Mouse (Mus musculus): Measurements from ENCODE around the gene Azi2. TPM values are rescaled to one million over a fixed set of nuclear protein-coding genes. Genes with fewer than 3 reads are reported as not detected.
A peak's percentile ranks its signal among the peaks of the same experiment; 100 is the strongest.

The Azi2 gene
- polyA plus RNA-seq, 1 experiment from 2014 or later, result 80.6 TPM

GRCm38 (mm10) chr9:118041646-118042045, 1.3 kb downstream of the Azi2 start:
- H3K9ac ChIP-seq (replicated peaks), result peak overlapping the region; percentile 83
- H3K27ac ChIP-seq (replicated peaks), result no peak overlapping the region
- no peaks in the 10 kb centered on the region for H3K27me3 ChIP-seq
- no peaks in the 10 kb centered on the region for H3K9me3 ChIP-seq
- ATAC-seq (ENCODE audit: low FRiP score, low read depth), result no peak
- H3K4me2 ChIP-seq (replicated peaks), result peak overlapping the region; percentile 71
- peaks cover 15% of the 10 kb centered on the region for H3K4me1 ChIP-seq
- H3K36me3 ChIP-seq, result no peaks in the 10 kb centered on the region
- H3K4me3 ChIP-seq, result peak overlapping the region; percentile 82
- 26% methylated on average over 5 of the region's 5 CpGs for WGBS

GRCm38 (mm10) chr9:118042738-118043137, 2.4 kb downstream of the Azi2 start:
- H3K9me3 ChIP-seq, result no peaks in the 10 kb centered on the region
- H3K4me2 ChIP-seq (replicated peaks), result no peak overlapping the region
- no peak for ATAC-seq (ENCODE audit: low FRiP score, low read depth)
- no peak overlapping the region for H3K4me3 ChIP-seq
- no peak overlapping the region for H3K9ac ChIP-seq (replicated peaks)
- H3K36me3 ChIP-seq, result no peaks in the 10 kb centered on the region
- 91% methylated on average over 4 of the region's 4 CpGs for WGBS
- no peaks in the 10 kb centered on the region for H3K27me3 ChIP-seq
- no peak overlapping the region for H3K27ac ChIP-seq (replicated peaks)
- H3K4me1 ChIP-seq, result peaks cover 15% of the 10 kb centered on the region

GRCm38 (mm10) chr9:118043581-118043980, 3.3 kb downstream of the Azi2 start:
- no peak for ATAC-seq (ENCODE audit: low FRiP score, low read depth)
- Histone ChIP-seq H3K27me3 (no peaks in the 10 kb centered on the region), H3K9me3 (no peaks in the 10 kb centered on the region), H3K9ac (replicated peaks) (no peak overlapping the region), H3K36me3 (peaks cover 3% of the 10 kb centered on the region; the same call in 1 of the 2 replicates), H3K4me2 (replicated peaks) (no peak overlapping the region), H3K4me3 (no peak overlapping the region), H3K27ac (replicated peaks) (no peak overlapping the region), H3K4me1 (peaks cover 15% of the 10 kb centered on the region)
- WGBS, result 94% methylated on average over 3 of the region's 3 CpGs

- WGBS, result 52% methylated on average over 1 of the region's 1 CpGs
These were observed 4.8 kb downstream of the Azi2 start for GRCm38 (mm10) chr9:118045011-118045533.

GRCm38 (mm10) chr9:118053286-118053685, 13.0 kb downstream of the Azi2 start:
- WGBS, result 45% methylated on average over 1 of the region's 1 CpGs
- ATAC-seq (ENCODE audit: low FRiP score, low read depth), result no peak
- H3K27ac ChIP-seq (replicated peaks), result no peak overlapping the region
- peaks cover 30% of the 10 kb centered on the region for H3K36me3 ChIP-seq
- H3K27me3 ChIP-seq, result no peaks in the 10 kb centered on the region
- no peak overlapping the region for H3K4me3 ChIP-seq
- no peaks in the 10 kb centered on the region for H3K9me3 ChIP-seq
- H3K4me1 ChIP-seq, result no peaks in the 10 kb centered on the region
- H3K4me2 ChIP-seq (replicated peaks), result no peak overlapping the region
- no peak overlapping the region for H3K9ac ChIP-seq (replicated peaks)

More at GRCm38 (mm10) chr9:118045011-118045533, 4.8 kb downstream of the Azi2 start:
- peaks cover 7% of the 10 kb centered on the region for H3K36me3 ChIP-seq
- ATAC-seq (ENCODE audit: low FRiP score, low read depth), result no peak
- no peak overlapping the region for H3K4me2 ChIP-seq (replicated peaks)
- no peak overlapping the region for H3K4me3 ChIP-seq
- no peak overlapping the region for H3K9ac ChIP-seq (replicated peaks)
- no peak overlapping the region for H3K27ac ChIP-seq (replicated peaks)
- no peaks in the 10 kb centered on the region for H3K27me3 ChIP-seq
- no peaks in the 10 kb centered on the region for H3K9me3 ChIP-seq
- H3K4me1 ChIP-seq, result peaks cover 15% of the 10 kb centered on the region

- Histone ChIP-seq H3K9me3 (no peaks in the 10 kb centered on the region), H3K9ac (replicated peaks) (no peak overlapping the region), H3K36me3 (peaks cover 28% of the 10 kb centered on the region), H3K27me3 (no peaks in the 10 kb centered on the region), H3K27ac (replicated peaks) (no peak overlapping the region), H3K4me2 (replicated peaks) (no peak overlapping the region), H3K4me1 (no peaks in the 10 kb centered on the region), H3K4me3 (no peak overlapping the region)
- no peak for ATAC-seq (ENCODE audit: low FRiP score, low read depth)
- WGBS, result 96% methylated on average over 3 of the region's 3 CpGs
These were observed 18.8 kb downstream of the Azi2 start for GRCm38 (mm10) chr9:118059101-118059500.

- H3K4me1 ChIP-seq, result no peaks in the 10 kb centered on the region
- H3K27ac ChIP-seq (replicated peaks), result no peak overlapping the region
- WGBS, result 95% methylated on average over 6 of the region's 6 CpGs
- no peaks in the 10 kb centered on the region for H3K27me3 ChIP-seq
- ATAC-seq (ENCODE audit: low FRiP score, low read depth), result no peak
- no peaks in the 10 kb centered on the region for H3K9me3 ChIP-seq
- peaks cover 24% of the 10 kb centered on the region for H3K36me3 ChIP-seq
- no peak overlapping the region for H3K4me3 ChIP-seq
- no peak overlapping the region for H3K9ac ChIP-seq (replicated peaks)
- no peak overlapping the region for H3K4me2 ChIP-seq (replicated peaks)
These were observed 30.1 kb downstream of the Azi2 start for GRCm38 (mm10) chr9:118070442-118070841.

GRCm38 (mm10) chr9:118071337-118071736, 31.0 kb downstream of the Azi2 start:
- H3K4me3 ChIP-seq, result no peak overlapping the region
- no peak overlapping the region for H3K4me2 ChIP-seq (replicated peaks)
- no peak overlapping the region for H3K9ac ChIP-seq (replicated peaks)
- H3K4me1 ChIP-seq, result no peaks in the 10 kb centered on the region
- H3K27ac ChIP-seq (replicated peaks), result no peak overlapping the region
- WGBS, result 78% methylated on average over 3 of the region's 3 CpGs
- no peak for ATAC-seq (ENCODE audit: low FRiP score, low read depth)
- no peaks in the 10 kb centered on the region for H3K27me3 ChIP-seq
- H3K9me3 ChIP-seq, result no peaks in the 10 kb centered on the region
- peaks cover 19% of the 10 kb centered on the region for H3K36me3 ChIP-seq

- H3K27ac ChIP-seq (replicated peaks), result no peak overlapping the region
- H3K9ac ChIP-seq (replicated peaks), result no peak overlapping the region
- no peak overlapping the region for H3K4me2 ChIP-seq (replicated peaks)
- 89% methylated on average over 5 of the region's 5 CpGs for WGBS
- no peaks in the 10 kb centered on the region for H3K4me1 ChIP-seq
- no peak for ATAC-seq (ENCODE audit: low FRiP score, low read depth)
- no peaks in the 10 kb centered on the region for H3K9me3 ChIP-seq
- H3K4me3 ChIP-seq, result no peak overlapping the region
- H3K27me3 ChIP-seq, result no peaks in the 10 kb centered on the region
- H3K36me3 ChIP-seq, result peaks cover 14% of the 10 kb centered on the region
These were observed 31.8 kb downstream of the Azi2 start for GRCm38 (mm10) chr9:118072101-118072500.

- no peak for ATAC-seq (ENCODE audit: low FRiP score, low read depth)
- H3K9me3 ChIP-seq, result no peaks in the 10 kb centered on the region
- H3K27ac ChIP-seq (replicated peaks), result no peak overlapping the region
- H3K9ac ChIP-seq (replicated peaks), result no peak overlapping the region
- H3K4me2 ChIP-seq (replicated peaks), result no peak overlapping the region
- WGBS, result 95% methylated on average over 3 of the region's 3 CpGs
- no peaks in the 10 kb centered on the region for H3K4me1 ChIP-seq
- H3K27me3 ChIP-seq, result no peaks in the 10 kb centered on the region
- peaks cover 14% of the 10 kb centered on the region for H3K36me3 ChIP-seq
- H3K4me3 ChIP-seq, result no peak overlapping the region
These were observed 33.1 kb downstream of the Azi2 start for GRCm38 (mm10) chr9:118073358-118073757.

- 44% methylated on average over 22 of the region's 22 CpGs for WGBS
- peak overlapping the region; percentile 35 for H3K4me2 ChIP-seq (replicated peaks)
- no peaks in the 10 kb centered on the region for H3K27me3 ChIP-seq
- no peaks in the 10 kb centered on the region for H3K9me3 ChIP-seq
- no peak for ATAC-seq (ENCODE audit: low FRiP score, low read depth)
- no peak overlapping the region for H3K4me3 ChIP-seq
- no peak overlapping the region; the same call in 1 of the 2 replicates for H3K9ac ChIP-seq (replicated peaks)
- peaks cover 9% of the 10 kb centered on the region; the same call in 1 of the 2 replicates for H3K4me1 ChIP-seq
- H3K27ac ChIP-seq (replicated peaks), result no peak overlapping the region
- no peaks in the 10 kb centered on the region for H3K36me3 ChIP-seq
These were observed 42.5 kb downstream of the Azi2 start for GRCm38 (mm10) chr9:118082575-118083431.

- Histone ChIP-seq H3K4me2 (replicated peaks) (no peak overlapping the region), H3K27ac (replicated peaks) (no peak overlapping the region), H3K36me3 (no peaks in the 10 kb centered on the region), H3K4me1 (peaks cover 9% of the 10 kb centered on the region; the same call in 1 of the 2 replicates), H3K4me3 (no peak overlapping the region), H3K9ac (replicated peaks) (no peak overlapping the region), H3K27me3 (no peaks in the 10 kb centered on the region), H3K9me3 (no peaks in the 10 kb centered on the region)
- WGBS, result 71% methylated on average over 4 of the region's 4 CpGs
- no peak for ATAC-seq (ENCODE audit: low FRiP score, low read depth)
These were observed 43.5 kb downstream of the Azi2 start for GRCm38 (mm10) chr9:118083834-118084233.

Measured in midbrain, embryonic 12.5 days (tissue).